Comparison of ENCODE assay signal across 12 mouse cellular contexts in the genomic region with DNA sequence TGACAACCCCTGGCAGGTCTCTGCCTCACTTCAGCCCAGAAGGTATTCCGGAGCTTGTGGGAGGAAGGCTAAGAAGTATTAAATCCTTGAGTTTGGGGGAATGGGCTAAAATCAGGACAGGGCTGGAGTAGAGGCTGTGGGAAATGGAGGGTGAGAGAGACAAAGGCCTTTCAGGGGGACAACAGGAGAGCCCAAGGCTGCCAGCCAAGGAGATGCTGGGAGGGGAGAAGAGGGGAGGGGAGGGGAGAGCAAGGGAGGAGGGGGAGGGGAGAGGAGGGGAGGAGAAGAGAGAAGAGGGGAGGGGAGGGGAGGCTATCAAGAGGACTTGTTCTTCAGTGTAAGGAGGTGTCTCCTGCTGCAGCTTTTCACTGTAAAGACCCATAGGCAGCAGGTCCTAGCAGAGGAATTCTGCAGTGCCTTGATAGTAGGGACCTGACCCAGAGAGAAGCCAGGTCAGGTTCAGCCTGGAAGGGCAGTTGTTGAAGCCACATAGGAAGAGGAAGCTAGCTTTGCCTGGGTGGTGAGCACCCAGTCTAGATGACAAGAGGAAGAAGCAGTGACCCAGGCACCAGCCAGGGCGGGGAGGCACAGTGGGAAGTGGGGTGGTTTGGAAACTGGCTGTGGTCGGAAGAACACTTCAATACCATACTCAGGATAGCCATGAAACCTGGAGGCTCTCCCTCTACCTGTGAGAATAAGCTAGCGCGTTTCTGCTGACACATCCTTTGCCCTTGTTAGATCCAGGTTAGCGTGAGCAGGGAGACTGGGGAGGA. TPM values are rescaled to one million over a fixed set of nuclear protein-coding genes. Genes with fewer than 3 reads are reported as not detected.
A peak's percentile ranks its signal among the peaks of the same experiment; 100 is the strongest.
DNase-seq lines count a peak whose midpoint lies in the region; ATAC-seq and TF ChIP-seq lines count a peak whose summit lies in the region.
"Had no signal": no experiment of that assay in that cellular context is flagged by ENCODE, and none has a peak within 500 bp of the region (broad histone marks: within the 10 kb centered on the region; RNA-seq: fewer than 3 reads in every experiment).

No protein-coding gene starts in this region.

- H3K4me1 ChIP-seq in kidney, adult 2 months (ENCODE audit: control insufficient read depth, insufficient read depth, low read length) = no peaks in the 10 kb centered on the region
- peaks cover 47% of the 10 kb centered on the region for H3K4me1 ChIP-seq in hindbrain, embryonic 12.5 days

- no peak overlapping the region for H3K27ac ChIP-seq in kidney, adult 2 months (ENCODE audit: insufficient read depth, low read depth, low read length)
- peak overlapping the region; percentile 60 for H3K27ac ChIP-seq in hindbrain, embryonic 12.5 days
- H3K27ac ChIP-seq: heart, embryonic 15.5 days; liver, embryonic 13.5 days had no signal

- 0 out of 2 replicates have a peak overlapping the region, but pooled peaks have one; percentile 3 for H3K4me2 ChIP-seq in hindbrain, embryonic 12.5 days (replicated peaks)
- H3K4me2 ChIP-seq: heart, embryonic 15.5 days; liver, embryonic 13.5 days had no signal

- peak; percentile 18 for DNase-seq in kidney, adult 2 months
- no peak for DNase-seq in kidney, postnatal 36 days
- DNase-seq in MEL-GATA-1-ER (ENCODE audit: extremely low read depth, low read depth) = peak; percentile 36
- no peak for DNase-seq in gastrocnemius, adult 8-10 months (ENCODE audit: low spot score in 2 of 2)
- no peak for DNase-seq in right cerebral cortex, postnatal 25 days
- DNase-seq in left cerebral cortex, postnatal 14 days (ENCODE audit: low spot score in 2 of 2) = no peak
- DNase-seq: cerebellum, adult 9-10 months; liver, embryonic 13.5 days; right cerebral cortex, adult 18-20 months had no signal

- intact Hi-C loops in left cerebral cortex, postnatal 14 days (cut with DNase I) = no loop called here

- H3K36me3 ChIP-seq in kidney, adult 2 months (ENCODE audit: control insufficient read depth, insufficient read depth, low read length) = no peaks in the 10 kb centered on the region
- H3K36me3 ChIP-seq in hindbrain, embryonic 12.5 days = no peaks in the 10 kb centered on the region

- H3K9me3 ChIP-seq in hindbrain, embryonic 12.5 days (replicated peaks) = no peaks in the 10 kb centered on the region
- H3K9me3 ChIP-seq: heart, embryonic 15.5 days; liver, embryonic 13.5 days had no signal

- H3K9ac ChIP-seq in hindbrain, embryonic 12.5 days = no peak overlapping the region
- H3K9ac ChIP-seq: heart, embryonic 15.5 days; liver, embryonic 13.5 days had no signal

- peak; percentile 49; the same call in 1 of the 2 replicates for ATAC-seq in hindbrain, embryonic 12.5 days (ENCODE audit: low FRiP score)
- ATAC-seq in neutrophil, adult 5-6 weeks (ENCODE audit: extremely low read depth, insufficient number of reproducible peaks, low FRiP score, poor library complexity, severe bottlenecking) = peak; percentile 79

- no peaks in the 10 kb centered on the region for H3K27me3 ChIP-seq in kidney, adult 2 months (replicated peaks; ENCODE audit: control insufficient read depth, insufficient read depth, low read length)
- no peaks in the 10 kb centered on the region for H3K27me3 ChIP-seq in hindbrain, embryonic 12.5 days
- H3K27me3 ChIP-seq: heart, embryonic 15.5 days; liver, embryonic 13.5 days had no signal

- TF ChIP-seq POLR2A in kidney, adult 2 months (IDR thresholded peaks at IDR 0.05; ENCODE audit: low read depth, low read length) = no peak

- 64% methylated on average over 6 of the region's 6 CpGs for WGBS in kidney, adult 2 months
- 84% methylated on average over 6 of the region's 6 CpGs for WGBS in hindbrain, embryonic 12.5 days

- no peak for TF ChIP-seq CTCF in kidney, adult 2 months (conservative IDR thresholded peaks at IDR 0.05; ENCODE audit: insufficient read depth, insufficient read length, low read depth, low read length)

- H3K4me3 ChIP-seq in kidney, adult 2 months (ENCODE audit: insufficient read depth, low read depth, low read length) = no peak overlapping the region
- no peak overlapping the region for H3K4me3 ChIP-seq in hindbrain, embryonic 12.5 days
- H3K4me3 ChIP-seq: heart, embryonic 15.5 days; liver, embryonic 13.5 days had no signal

RNA-seq across cellular contexts. Expression of a gene that starts 7.0 kb away (rescaled TPM):
- 26.7 and 28.4 TPM in 2 replicates for polyA plus RNA-seq in kidney, adult 2 months (2012; rRNA removed)
- polyA plus RNA-seq in hindbrain, embryonic 12.5 days (2016; fragmentation: Nextera tagmentation; extraction: Ambion mirVana) = 21.3 and 22.9 TPM in 2 replicates
- total RNA-seq in neutrophil, adult 5-6 weeks (2017) = 38.1 and 42.1 TPM in 2 replicates
- 10 to 100 TPM; 20.8 to 31.3 (median 24.2) TPM for total RNA-seq in gastrocnemius, adult 8-10 months (2022)
- 10 to 100 TPM; 37.6 to 37.7 TPM for total RNA-seq in left cerebral cortex, postnatal 14 days (2021)

Comparison
In these comparisons a context has a peak if more than half of its experiments do, and no peak if none do; other contexts are left out.
1. DNase-seq: peak in kidney, adult 2 months (single experiment) and MEL-GATA-1-ER (single experiment); none in kidney, postnatal 36 days (0 of 2), gastrocnemius, adult 8-10 months (0 of 2), right cerebral cortex, postnatal 25 days (single experiment) and left cerebral cortex, postnatal 14 days (0 of 2).